Mouse (Mus musculus) midbrain, embryonic 13.5 days (tissue): ENCODE data around the gene Sf3b2. TPM values are rescaled to one million over a fixed set of nuclear protein-coding genes. Genes with fewer than 3 reads are reported as not detected.
A peak's percentile ranks its signal among the peaks of the same experiment; 100 is the strongest.

Source experiments
- ATAC-seq: fragments of 200-750 bp; cut with Nextera tagmentation; 2 replicates; pipeline ENCODE4 v1.8.0; 2017; ENCODE audit warnings: mild to moderate bottlenecking, moderate TSS enrichment, moderate library complexity
- H3K27ac ChIP-seq: fragments of 300-500 bp; sonication (generic); 2 replicates; pipeline ENCODE4 v1.5.1; 2015; ENCODE audit warnings: inconsistent platforms, mild to moderate bottlenecking, moderate library complexity
- H3K27me3 ChIP-seq: fragments of 300-500 bp; sonication (generic); 2 replicates; pipeline ENCODE4 v1.6.1; 2015; ENCODE audit warnings: mild to moderate bottlenecking, inconsistent platforms
- H3K36me3 ChIP-seq: fragments of 300-500 bp; sonication (generic); 2 replicates; pipeline ENCODE4 v1.6.1; 2015; ENCODE audit warnings: mild to moderate bottlenecking, inconsistent platforms
- H3K4me1 ChIP-seq: fragments of 300-500 bp; sonication (generic); replicated peaks from 2 replicates; pipeline ENCODE4 v1.6.1; 2015; ENCODE audit warnings: inconsistent platforms
- H3K4me2 ChIP-seq: fragments of 300-500 bp; sonication (generic); replicated peaks from 2 replicates; pipeline ENCODE4 v1.6.1; 2015; ENCODE audit warnings: moderate library complexity, mild to moderate bottlenecking, inconsistent platforms
- H3K4me3 ChIP-seq: fragments of 300-500 bp; sonication (generic); replicated peaks from 2 replicates; pipeline ENCODE4 v1.5.1; 2015; ENCODE audit warnings: mild to moderate bottlenecking, inconsistent platforms
- H3K9ac ChIP-seq: fragments of 300-500 bp; sonication (generic); replicated peaks from 2 replicates; pipeline ENCODE4 v1.6.1; 2015; ENCODE audit warnings: mild to moderate bottlenecking, inconsistent platforms
- H3K9me3 ChIP-seq: fragments of 300-500 bp; sonication (generic); 2 replicates; pipeline ENCODE4 v1.6.1; 2016; ENCODE audit warnings: mild to moderate bottlenecking, inconsistent platforms
- WGBS: fragments of 180-500 bp; shearing (Covaris S2); methylation state at CpG from one replicate; pipeline ENCODE4 v1.1.7; 2015; 5-methylcytosine and 5-hydroxymethylcytosine counted together
- polyA plus RNA-seq: library from polyadenylated mRNA; unstranded; fragments of >200 nt; fragmentation: Nextera tagmentation; extraction: Ambion mirVana; gene quantifications from 2 replicates; pipeline ENCODE4 v1.2.1, GENCODE M21; 2015

Gene Sf3b2
- polyA plus RNA-seq: 399 and 419 TPM in 2 replicates

- Histone ChIP-seq H3K9me3 (no peaks in the 10 kb centered on the region), H3K4me2 (peak within 1 kb of the TSS; percentile 95), H3K9ac (peak within 1 kb of the TSS; percentile 88), H3K27ac (peak within 1 kb of the TSS; percentile 86), H3K36me3 (peaks cover 28% of the 10 kb centered on the region), H3K4me3 (peak within 1 kb of the TSS; percentile 94), H3K4me1 (peaks cover 53% of the 10 kb centered on the region), H3K27me3 (no peaks in the 10 kb centered on the region)
- ATAC-seq: peak; percentile 94
- under 1% methylated on average over 46 of the region's 46 CpGs for WGBS
Observed at GRCm38 (mm10) chr19:5294972-5295735, at the start of gene Sf3b2. TSS of gene Sf3b2 (minus strand) at chr19:5295455.

DNA sequence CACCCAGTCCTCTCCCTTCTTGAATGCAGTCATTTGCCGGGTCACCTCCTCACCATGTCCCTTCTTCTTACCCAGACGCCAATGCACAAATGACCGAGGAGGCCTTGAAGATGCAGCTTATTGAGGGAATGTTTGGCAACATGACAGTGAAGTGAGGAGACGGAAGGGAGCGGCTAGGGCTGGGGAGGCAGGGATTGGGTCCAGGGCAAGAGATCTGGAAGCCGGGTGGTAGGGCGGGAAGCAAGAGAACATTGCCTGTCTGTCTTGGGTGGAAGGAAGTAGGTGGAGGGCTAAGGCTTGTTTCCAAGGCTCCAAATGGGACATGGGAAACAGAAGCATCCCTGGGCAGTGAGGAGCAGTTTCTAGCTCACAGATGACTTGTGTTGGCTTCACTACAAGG, 46.1 kb upstream of the Sf3b2 start:
- no peak for ATAC-seq
- Histone ChIP-seq H3K4me3 (no peak overlapping the region), H3K27me3 (no peaks in the 10 kb centered on the region), H3K4me2 (no peak overlapping the region), H3K36me3 (no peaks in the 10 kb centered on the region), H3K4me1 (no peaks in the 10 kb centered on the region), H3K27ac (no peak overlapping the region), H3K9me3 (no peaks in the 10 kb centered on the region), H3K9ac (no peak overlapping the region)
- WGBS: 94% methylated on average over 7 of the region's 7 CpGs

- no peak overlapping the region for H3K9ac ChIP-seq
- no peak overlapping the region for H3K27ac ChIP-seq
- H3K36me3 ChIP-seq: no peaks in the 10 kb centered on the region
- ATAC-seq: no peak
- H3K4me3 ChIP-seq: no peak overlapping the region
- no peak overlapping the region for H3K4me2 ChIP-seq
- 22% methylated on average over 5 of the region's 5 CpGs for WGBS
- no peaks in the 10 kb centered on the region for H3K9me3 ChIP-seq
- H3K4me1 ChIP-seq: no peaks in the 10 kb centered on the region
- H3K27me3 ChIP-seq: no peaks in the 10 kb centered on the region
Observed at GRCm38 (mm10) chr19:5337975-5338374, 42.7 kb upstream of the Sf3b2 start.

GRCm38 (mm10) chr19:5335441-5335840, 40.2 kb upstream of the Sf3b2 start, which contains the start of gene Catsper1:
TSS of gene Catsper1 (plus strand) at chr19:5335741.
- H3K27me3 ChIP-seq: no peaks in the 10 kb centered on the region
- H3K4me3 ChIP-seq: no peak within 1 kb of the TSS
- no peaks in the 10 kb centered on the region for H3K9me3 ChIP-seq
- no peak within 1 kb of the TSS for H3K9ac ChIP-seq
- no peaks in the 10 kb centered on the region for H3K36me3 ChIP-seq
- ATAC-seq: no peak
- WGBS: 88% methylated on average over 6 of the region's 6 CpGs
- no peak within 1 kb of the TSS for H3K27ac ChIP-seq
- H3K4me1 ChIP-seq: no peaks in the 10 kb centered on the region
- H3K4me2 ChIP-seq: no peak within 1 kb of the TSS

DNA sequence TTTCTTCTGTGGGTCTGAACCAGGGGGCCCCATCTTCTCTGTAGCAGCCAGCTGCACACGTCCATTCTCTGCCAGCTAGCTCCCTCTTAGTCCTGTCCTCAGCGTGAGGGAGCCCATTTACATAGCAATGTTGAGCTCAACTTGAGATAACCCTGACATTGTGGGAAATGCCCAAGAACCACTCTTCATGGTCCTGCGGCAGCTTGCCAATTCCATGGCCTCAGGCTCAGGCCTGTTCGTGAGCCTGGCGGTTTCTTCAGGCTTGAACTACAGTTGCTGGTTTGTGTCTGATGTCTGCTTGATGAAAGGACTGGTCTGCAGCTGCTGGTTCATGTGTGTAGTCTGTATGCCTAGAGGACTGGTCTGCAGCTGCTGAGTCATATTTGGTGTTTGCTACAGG, 39.5 kb upstream of the Sf3b2 start:
- no peak for ATAC-seq
- Histone ChIP-seq H3K4me3 (no peak overlapping the region), H3K36me3 (no peaks in the 10 kb centered on the region), H3K9ac (no peak overlapping the region), H3K9me3 (no peaks in the 10 kb centered on the region), H3K27me3 (no peaks in the 10 kb centered on the region), H3K4me1 (no peaks in the 10 kb centered on the region), H3K27ac (no peak overlapping the region), H3K4me2 (no peak overlapping the region)
- WGBS: 80% methylated on average over 5 of the region's 5 CpGs

DNA sequence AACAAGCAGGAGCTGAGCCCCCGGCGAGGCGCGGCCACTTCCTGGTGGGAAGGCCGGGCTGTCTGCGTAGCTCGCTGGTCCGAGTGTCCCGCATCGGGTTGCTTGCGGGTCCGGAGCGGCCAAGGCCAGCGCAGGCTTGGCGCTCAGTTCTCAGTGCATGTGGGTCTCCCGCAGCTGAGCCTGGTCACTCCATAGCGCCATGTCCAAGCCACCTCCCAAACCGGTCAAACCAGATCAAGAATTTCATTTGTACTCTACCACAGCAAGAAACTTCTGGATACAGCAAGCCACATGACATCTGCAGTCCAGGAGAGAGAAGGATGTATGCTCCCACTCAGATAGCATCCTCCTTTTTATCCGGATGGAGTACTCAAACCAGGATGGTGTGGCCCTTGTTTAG, 32.7 kb upstream of the Sf3b2 start:
- WGBS: 76% methylated on average over 19 of the region's 19 CpGs
- no peak for ATAC-seq
- H3K4me1 ChIP-seq: no peaks in the 10 kb centered on the region

GRCm38 (mm10) chr19:5323801-5324200, 28.5 kb upstream of the Sf3b2 start:
- H3K36me3 ChIP-seq: no peaks in the 10 kb centered on the region
- H3K27me3 ChIP-seq: no peaks in the 10 kb centered on the region
- H3K27ac ChIP-seq: no peak overlapping the region
- no peak overlapping the region for H3K4me2 ChIP-seq
- ATAC-seq: no peak
- no peak overlapping the region for H3K9ac ChIP-seq
- no peaks in the 10 kb centered on the region for H3K9me3 ChIP-seq
- no peak overlapping the region for H3K4me3 ChIP-seq
- WGBS: 56% methylated on average over 17 of the region's 17 CpGs
- no peaks in the 10 kb centered on the region for H3K4me1 ChIP-seq

More for the DNA sequence above, 32.7 kb upstream of the Sf3b2 start:
- no peak overlapping the region for H3K4me3 ChIP-seq
- H3K27me3 ChIP-seq: no peaks in the 10 kb centered on the region
- no peak overlapping the region for H3K27ac ChIP-seq
- H3K36me3 ChIP-seq: no peaks in the 10 kb centered on the region
- H3K9ac ChIP-seq: no peak overlapping the region
- H3K4me2 ChIP-seq: no peak overlapping the region
- no peaks in the 10 kb centered on the region for H3K9me3 ChIP-seq

- no peak overlapping the region for H3K9ac ChIP-seq
- H3K4me2 ChIP-seq: no peak overlapping the region
- H3K4me1 ChIP-seq: no peaks in the 10 kb centered on the region
- no peak overlapping the region for H3K27ac ChIP-seq
- no peaks in the 10 kb centered on the region for H3K27me3 ChIP-seq
- H3K9me3 ChIP-seq: no peaks in the 10 kb centered on the region
- 93% methylated on average over 8 of the region's 8 CpGs for WGBS
- no peak overlapping the region for H3K4me3 ChIP-seq
- H3K36me3 ChIP-seq: peaks cover 3% of the 10 kb centered on the region; the same call in 1 of the 2 replicates
- no peak for ATAC-seq
Observed at GRCm38 (mm10) chr19:5313189-5313588, 17.9 kb upstream of the Sf3b2 start.

DNA sequence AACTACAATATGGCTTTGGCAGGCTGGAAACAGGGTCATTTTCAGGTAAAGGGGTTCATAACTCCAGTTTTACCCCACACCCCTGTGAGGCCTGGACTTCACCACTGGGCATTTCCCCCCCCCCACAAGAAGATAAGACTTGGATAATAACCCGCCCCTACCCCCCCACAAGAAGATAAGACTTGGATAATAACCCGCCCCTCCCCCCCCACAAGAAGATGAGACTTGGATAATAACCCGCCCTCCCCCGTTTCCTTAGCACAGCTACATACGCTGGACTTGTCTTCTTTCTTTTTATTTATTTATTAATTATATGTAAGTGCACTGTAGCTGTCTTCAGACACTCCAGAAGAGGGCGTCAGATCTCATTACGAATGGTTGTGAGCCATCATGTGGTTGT, 13.8 kb upstream of the Sf3b2 start:
- 83% methylated on average over 7 of the region's 7 CpGs for WGBS
- Histone ChIP-seq H3K9me3 (0 out of 2 replicates have a peak, but pooled peaks cover 6% of the 10 kb centered on the region), H3K27me3 (no peaks in the 10 kb centered on the region), H3K4me3 (no peak overlapping the region), H3K27ac (no peak overlapping the region), H3K4me2 (no peak overlapping the region), H3K9ac (no peak overlapping the region), H3K4me1 (no peaks in the 10 kb centered on the region), H3K36me3 (peaks cover 42% of the 10 kb centered on the region)
- ATAC-seq: no peak

- ATAC-seq: no peak
- Histone ChIP-seq H3K4me3 (no peak overlapping the region), H3K27me3 (no peaks in the 10 kb centered on the region), H3K9ac (no peak overlapping the region), H3K27ac (no peak overlapping the region), H3K36me3 (peaks cover 52% of the 10 kb centered on the region), H3K9me3 (0 out of 2 replicates have a peak, but pooled peaks cover 6% of the 10 kb centered on the region), H3K4me1 (no peaks in the 10 kb centered on the region), H3K4me2 (peak overlapping the region; percentile 31)
- WGBS: 48% methylated on average over 98 of the region's 98 CpGs
Observed at GRCm38 (mm10) chr19:5306968-5307734, 11.9 kb upstream of the Sf3b2 start.

DNA sequence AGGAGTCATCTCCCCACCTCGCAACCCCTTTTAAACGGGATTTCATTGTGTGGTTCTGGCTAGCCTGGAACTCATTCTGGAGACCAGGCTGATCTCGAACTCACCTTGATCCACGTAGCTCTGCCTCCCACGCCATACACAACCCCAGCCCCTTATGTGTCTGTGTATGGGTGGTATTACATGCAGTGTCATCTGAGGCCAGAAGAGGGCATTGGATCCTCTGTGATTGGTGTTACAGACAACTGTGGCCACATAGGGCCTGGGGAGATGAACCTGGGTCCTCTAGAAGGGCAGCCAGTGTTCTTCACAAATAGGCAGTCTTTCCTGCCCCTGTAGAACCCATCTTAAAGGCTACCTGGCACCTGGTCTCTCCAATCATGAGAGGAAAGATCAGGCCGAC, 11.0 kb upstream of the Sf3b2 start:
- 88% methylated on average over 6 of the region's 6 CpGs for WGBS
- Histone ChIP-seq H3K36me3 (peaks cover 52% of the 10 kb centered on the region), H3K4me3 (no peak overlapping the region), H3K4me2 (no peak overlapping the region), H3K4me1 (no peaks in the 10 kb centered on the region), H3K27me3 (no peaks in the 10 kb centered on the region), H3K27ac (no peak overlapping the region), H3K9me3 (0 out of 2 replicates have a peak, but pooled peaks cover 6% of the 10 kb centered on the region), H3K9ac (no peak overlapping the region)
- ATAC-seq: no peak

DNA sequence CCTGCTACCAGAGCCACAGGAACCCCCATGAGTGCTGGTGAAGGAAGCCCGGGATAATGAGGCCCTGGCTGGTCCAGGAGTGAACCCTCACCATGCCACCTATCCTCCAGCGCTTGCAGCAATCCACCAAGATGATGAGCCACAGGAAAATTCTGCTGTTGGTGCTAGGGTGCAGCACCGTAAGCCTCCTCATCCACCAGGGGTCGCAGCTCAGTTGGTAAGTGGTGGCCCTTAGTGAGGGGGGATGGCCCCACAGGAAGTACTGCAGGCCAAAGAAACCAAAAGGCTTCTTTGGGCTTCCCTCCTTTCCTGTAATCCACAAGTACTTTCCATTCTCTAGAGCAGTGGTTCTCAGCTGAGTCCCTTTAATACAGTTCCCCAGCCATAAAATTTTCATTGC, 7.2 kb upstream of the Sf3b2 start:
- H3K36me3 ChIP-seq: peaks cover 42% of the 10 kb centered on the region
- ATAC-seq: no peak
- H3K4me2 ChIP-seq: no peak overlapping the region
- H3K4me3 ChIP-seq: no peak overlapping the region
- peaks cover 32% of the 10 kb centered on the region for H3K4me1 ChIP-seq
- 24% methylated on average over 4 of the region's 4 CpGs for WGBS
- no peaks in the 10 kb centered on the region for H3K27me3 ChIP-seq
- no peak overlapping the region for H3K9ac ChIP-seq
- 0 out of 2 replicates have a peak, but pooled peaks cover 5% of the 10 kb centered on the region for H3K9me3 ChIP-seq
- no peak overlapping the region for H3K27ac ChIP-seq
